Mouse (Mus musculus) heart, adult 2 months (tissue): ENCODE results near the gene Snx27.

Source experiments
- CTCF ChIP-seq: fragments of 200-600 bp; IDR thresholded peaks from 2 replicates; pipeline ENCODE4 v1.8.1; 2022; ENCODE audit warnings: antibody characterized with exemption, mild to moderate bottlenecking, moderate library complexity
- POLR2A ChIP-seq: fragments of 200-500 bp; IDR thresholded peaks from 2 replicates; pipeline ENCODE4 v1.6.1; 2011; ENCODE audit warnings: mild to moderate bottlenecking, low read depth, low read length, control low read depth; ENCODE audit not compliant: insufficient read depth

GRCm38 (mm10) chr3:94463926-94464578 lies 118.5 kb downstream of the Snx27 start:
- TF ChIP-seq CTCF (no peak), POLR2A (no peak)
